Mouse (Mus musculus): ENCODE measurements at regions not wholly inside any gene's neighbourhood (a gene's known extent, or its start where the extent isn't known, plus 50 kb on each side); places are given as distances from the start of the nearest gene placed in this dataset.

DNA sequence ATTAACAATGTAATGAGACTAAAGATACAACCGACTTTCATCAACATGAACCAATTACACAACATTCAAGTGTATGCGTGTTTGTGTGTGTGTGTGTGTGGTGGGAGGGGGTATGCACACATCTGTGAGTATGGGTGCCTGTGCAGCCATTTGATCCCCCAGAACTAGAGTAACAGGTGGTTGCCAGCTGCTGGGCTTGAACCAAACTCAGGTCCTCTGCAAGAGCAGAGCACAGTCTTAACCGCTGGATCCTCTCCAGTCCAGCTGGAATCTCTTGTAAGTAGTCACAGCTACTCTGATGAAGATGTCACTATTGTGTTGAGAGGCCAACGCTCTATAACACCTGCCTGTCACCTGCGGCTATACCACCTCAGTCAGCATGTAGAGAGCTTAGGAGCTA lies 286.2 kb downstream of the Matn1 start:
- no peak for TF ChIP-seq POLR2A (IDR thresholded peaks at IDR 0.05; ENCODE audit: insufficient read depth, low read length)
- no peak for TF ChIP-seq CTCF (IDR thresholded peaks at IDR 0.05; ENCODE audit: low read depth, low read length)

Data from ES-Bruce4 (cell line).